ENCODE assay signal across 24 mouse cellular contexts in genomic region chr9:63541926-63542325, GRCm38 (mm10).
DNase-seq lines count a peak whose midpoint lies in the region; ATAC-seq and TF ChIP-seq lines count a peak whose summit lies in the region.
"Had no signal": no experiment of that assay in that cellular context is flagged by ENCODE, and none has a peak within 500 bp of the region (broad histone marks: within the 10 kb centered on the region; RNA-seq: fewer than 3 reads in every experiment).

No protein-coding gene starts in this region.

- no peaks in the 10 kb centered on the region for H3K4me1 ChIP-seq in heart, embryonic 10.5 days
- peaks cover 6% of the 10 kb centered on the region for H3K4me1 ChIP-seq in liver, postnatal 0 days (ENCODE audit: insufficient read depth)
- H3K4me1 ChIP-seq in liver, embryonic 12.5 days: no peaks in the 10 kb centered on the region
- H3K4me1 ChIP-seq: embryonic facial prominence, embryonic 13.5 days; embryonic facial prominence, embryonic 15.5 days; forebrain, embryonic 10.5 days; forebrain, embryonic 12.5 days had no signal

- H3K4me3 ChIP-seq in heart, embryonic 10.5 days: no peak overlapping the region
- no peak overlapping the region for H3K4me3 ChIP-seq in liver, postnatal 0 days (ENCODE audit: low read depth, low read length)
- H3K4me3 ChIP-seq in liver, embryonic 12.5 days: no peak overlapping the region
- H3K4me3 ChIP-seq: embryonic facial prominence, embryonic 13.5 days; embryonic facial prominence, embryonic 15.5 days; erythroblast, embryonic 14.5 days; forebrain, embryonic 10.5 days; forebrain, embryonic 12.5 days had no signal

- no peak for TF ChIP-seq EP300 in liver, postnatal 0 days (IDR thresholded peaks at IDR 0.05; ENCODE audit: low read depth)

- WGBS in heart, embryonic 10.5 days: 47% methylated on average over 7 of the region's 7 CpGs
- WGBS in liver, postnatal 0 days (ENCODE audit: insufficient replicate concordance): 63% methylated on average over 7 of the region's 7 CpGs
- 62% methylated on average over 7 of the region's 7 CpGs for WGBS in liver, embryonic 12.5 days (ENCODE audit: insufficient replicate concordance)

- H3K4me2 ChIP-seq in liver, postnatal 0 days (ENCODE audit: low read depth, low read length): no peak overlapping the region
- no peak overlapping the region for H3K4me2 ChIP-seq in liver, embryonic 12.5 days
- H3K4me2 ChIP-seq: embryonic facial prominence, embryonic 13.5 days; embryonic facial prominence, embryonic 15.5 days; forebrain, embryonic 12.5 days had no signal

- no peaks in the 10 kb centered on the region for H3K36me3 ChIP-seq in heart, embryonic 10.5 days
- H3K36me3 ChIP-seq in liver, postnatal 0 days (replicated peaks; ENCODE audit: insufficient read depth, low read length): no peaks in the 10 kb centered on the region
- no peaks in the 10 kb centered on the region for H3K36me3 ChIP-seq in liver, embryonic 12.5 days
- H3K36me3 ChIP-seq: embryonic facial prominence, embryonic 13.5 days; embryonic facial prominence, embryonic 15.5 days; forebrain, embryonic 10.5 days; forebrain, embryonic 12.5 days had no signal

- H3K27ac ChIP-seq in heart, embryonic 10.5 days: no peak overlapping the region
- peak overlapping the region; percentile 60; the same call in 1 of the 2 replicates for H3K27ac ChIP-seq in liver, postnatal 0 days (ENCODE audit: low read depth)
- no peak overlapping the region for H3K27ac ChIP-seq in liver, embryonic 12.5 days
- H3K27ac ChIP-seq: embryonic facial prominence, embryonic 13.5 days; embryonic facial prominence, embryonic 15.5 days; forebrain, embryonic 10.5 days; forebrain, embryonic 12.5 days had no signal

- DNase-seq in heart, embryonic 10.5 days (ENCODE audit: low spot score): peak; percentile 62
- no peak for DNase-seq in heart, postnatal 4 days
- DNase-seq in liver, postnatal 0 days: peak; percentile 37
- peak; percentile 6 for DNase-seq in lung, postnatal 36 days
- no peak for DNase-seq in lung, postnatal 10 days
- DNase-seq in yolk sac, embryonic 10.5 days (ENCODE audit: low spot score): peak; percentile 15
- DNase-seq: adrenal gland, adult 8-10 months; adrenal gland, postnatal 14 days; adrenal gland, postnatal 36 days; cerebellum, adult 11-12 months; cerebellum, adult 2 months; cerebellum, adult 9-10 months; cerebellum, postnatal 10 days; cerebellum, postnatal 25 days; embryo, embryonic 11 days had no signal

- no peaks in the 10 kb centered on the region for H3K9me3 ChIP-seq in heart, embryonic 10.5 days
- no peaks in the 10 kb centered on the region for H3K9me3 ChIP-seq in liver, postnatal 0 days (ENCODE audit: low read length)
- no peaks in the 10 kb centered on the region for H3K9me3 ChIP-seq in liver, embryonic 12.5 days (replicated peaks)
- H3K9me3 ChIP-seq: embryonic facial prominence, embryonic 13.5 days; embryonic facial prominence, embryonic 15.5 days; forebrain, embryonic 10.5 days; forebrain, embryonic 12.5 days had no signal

- no peaks in the 10 kb centered on the region for H3K27me3 ChIP-seq in heart, embryonic 10.5 days (ENCODE audit: insufficient read depth, poor library complexity, severe bottlenecking)
- H3K27me3 ChIP-seq in liver, postnatal 0 days (ENCODE audit: insufficient read depth, low read length): no peaks in the 10 kb centered on the region
- no peaks in the 10 kb centered on the region; the same call in 1 of the 2 replicates for H3K27me3 ChIP-seq in liver, embryonic 12.5 days (replicated peaks)

- no peak overlapping the region for H3K9ac ChIP-seq in liver, postnatal 0 days (replicated peaks)
- H3K9ac ChIP-seq in liver, embryonic 12.5 days: no peak overlapping the region
- H3K9ac ChIP-seq: embryonic facial prominence, embryonic 13.5 days; embryonic facial prominence, embryonic 15.5 days; forebrain, embryonic 12.5 days had no signal

- peak; percentile 76 for ATAC-seq in liver, postnatal 0 days
- no peak for ATAC-seq in liver, embryonic 12.5 days
- no peak for ATAC-seq in activated CD4-positive, CD25-positive, alpha-beta regulatory T cell, adult 4 months
- ATAC-seq: forebrain, embryonic 14.5 days; forebrain, embryonic 16.5 days had no signal

- TF ChIP-seq CTCF in liver, postnatal 0 days (IDR thresholded peaks at IDR 0.05; ENCODE audit: low read depth): no peak

Comparison
In these comparisons a context has a peak if more than half of its experiments do, and no peak if none do; other contexts are left out.
1. DNase-seq: peak in heart, embryonic 10.5 days (single experiment), liver, postnatal 0 days (single experiment), lung, postnatal 36 days (single experiment) and yolk sac, embryonic 10.5 days (single experiment); none in heart, postnatal 4 days (single experiment) and lung, postnatal 10 days (single experiment).